Mouse (Mus musculus) liver, embryonic 14.5 days (tissue): Measurements from ENCODE around the gene Plekhm2. TPM values are rescaled to one million over a fixed set of nuclear protein-coding genes. Genes with fewer than 3 reads are reported as not detected.

ENCODE experiments used
- ATAC-seq: fragments of 200-750 bp; cut with Nextera tagmentation; 2 replicates; pipeline ENCODE4 v1.8.0; 2017; ENCODE audit warnings: moderate number of reproducible peaks, mild to moderate bottlenecking, moderate library complexity; ENCODE audit not compliant: insufficient read depth
- DNase-seq, 3 experiments: peaks; one replicate each; pipeline ENCODE4 v3.0.0-alpha.2; 2012 to 2013; ENCODE audit warnings: low read depth in 3 of 3, low spot score in 3 of 3
- H3K27ac ChIP-seq: fragments of 300-500 bp; sonication (generic); 2 replicates; pipeline ENCODE4 v1.5.1; 2014; ENCODE audit warnings: moderate library complexity, mild to moderate bottlenecking, control low read depth, inconsistent platforms
- H3K27me3 ChIP-seq: fragments of 300-500 bp; sonication (generic); 2 replicates; pipeline ENCODE4 v1.6.1; 2014; ENCODE audit warnings: mild to moderate bottlenecking, low read length, moderate library complexity; ENCODE audit not compliant: control insufficient read depth, insufficient read depth
- H3K36me3 ChIP-seq: fragments of 300-500 bp; sonication (generic); replicated peaks from 2 replicates; pipeline ENCODE4 v1.6.1; 2014; ENCODE audit warnings: low read depth; ENCODE audit not compliant: control insufficient read depth, insufficient read depth
- H3K4me1 ChIP-seq, 2 experiments: fragments of 200-500 bp in 1 of 2; fragments of 300-500 bp in 1 of 2; sonication (generic) in 1 of 2; replicated peaks; 2 replicates each; pipeline ENCODE4 v1.6.1; 2012 to 2014; ENCODE audit warnings: antibody characterized with exemption in 1 of 2, inconsistent platforms in 1 of 2, low read length in 1 of 2; ENCODE audit not compliant: control insufficient read depth in 2 of 2, insufficient read depth in 2 of 2
- H3K4me2 ChIP-seq: fragments of 300-500 bp; sonication (generic); 2 replicates; pipeline ENCODE4 v1.6.1; 2014; ENCODE audit warnings: low read depth, mild to moderate bottlenecking, control low read depth, moderate library complexity
- H3K4me3 ChIP-seq, 2 experiments: fragments of 200-500 bp in 1 of 2; fragments of 300-500 bp in 1 of 2; sonication (generic) in 1 of 2; 2 replicates each; pipeline ENCODE4 v1.5.1; 2012 to 2014; ENCODE audit warnings: low read depth in 2 of 2, low read length in 2 of 2, mild to moderate bottlenecking in 2 of 2, control low read depth in 1 of 2, inconsistent platforms in 1 of 2, moderate library complexity in 1 of 2; ENCODE audit not compliant: insufficient read depth in 1 of 2
- H3K9ac ChIP-seq: fragments of 300-500 bp; sonication (generic); replicated peaks from 2 replicates; pipeline ENCODE4 v1.6.1; 2014; ENCODE audit warnings: mild to moderate bottlenecking, control low read depth, moderate library complexity
- H3K9me3 ChIP-seq: fragments of 300-500 bp; sonication (generic); 2 replicates; pipeline ENCODE4 v1.6.1; 2016; ENCODE audit warnings: low read length, mixed read lengths; ENCODE audit not compliant: control insufficient read depth
- CTCF ChIP-seq: IDR thresholded peaks from 2 replicates; pipeline ENCODE4 v1.5.1; 2016; ENCODE audit warnings: antibody characterized with exemption, low read depth, control low read depth
- EP300 ChIP-seq: IDR thresholded peaks from 2 replicates; pipeline ENCODE4 v1.6.1; 2016; ENCODE audit warnings: antibody characterized with exemption, low read depth
- WGBS: fragments of 180-500 bp; shearing (Covaris S2); extraction: QIAGEN DNeasy Blood & Tissue Kit; methylation state at CpG from one replicate; pipeline ENCODE4 v1.1.7; 2014; ENCODE audit not compliant: insufficient replicate concordance; 5-methylcytosine and 5-hydroxymethylcytosine counted together
- polyA plus RNA-seq, 2 experiments: library from polyadenylated mRNA; depleted of rRNA in 1 of 2; stranded (reverse) in 1 of 2; unstranded in 1 of 2; fragments of >200 nt; fragmentation: Nextera tagmentation in 1 of 2; extraction: Ambion mirVana in 1 of 2; gene quantifications; 2 replicates each; pipeline versions ENCODE4 v1.2.1 to v1.2.3; 2012 to 2014

Plekhm2 gene
- polyA plus RNA-seq, 2 experiments, result 0.33 to 4.5 TPM

- no peaks in the 10 kb centered on the region for H3K27me3 ChIP-seq
- DNase-seq, result no peak
- H3K9ac ChIP-seq, result no peak overlapping the region
- H3K9me3 ChIP-seq, result no peaks in the 10 kb centered on the region
- no peak overlapping the region for H3K4me3 ChIP-seq
- ATAC-seq, result no peak
- no peak for TF ChIP-seq EP300
- TF ChIP-seq CTCF, result no peak
- H3K4me1 ChIP-seq, result no peaks in the 10 kb centered on the region
- H3K27ac ChIP-seq, result no peak overlapping the region
- 66% methylated on average over 5 of the region's 5 CpGs for WGBS
- H3K4me2 ChIP-seq, result no peak overlapping the region
- no peaks in the 10 kb centered on the region; the same call in 1 of the 2 replicates for H3K36me3 ChIP-seq
Observed at GRCm38 (mm10) chr4:141627502-141627901, 37.2 kb downstream of the Plekhm2 start.

DNA sequence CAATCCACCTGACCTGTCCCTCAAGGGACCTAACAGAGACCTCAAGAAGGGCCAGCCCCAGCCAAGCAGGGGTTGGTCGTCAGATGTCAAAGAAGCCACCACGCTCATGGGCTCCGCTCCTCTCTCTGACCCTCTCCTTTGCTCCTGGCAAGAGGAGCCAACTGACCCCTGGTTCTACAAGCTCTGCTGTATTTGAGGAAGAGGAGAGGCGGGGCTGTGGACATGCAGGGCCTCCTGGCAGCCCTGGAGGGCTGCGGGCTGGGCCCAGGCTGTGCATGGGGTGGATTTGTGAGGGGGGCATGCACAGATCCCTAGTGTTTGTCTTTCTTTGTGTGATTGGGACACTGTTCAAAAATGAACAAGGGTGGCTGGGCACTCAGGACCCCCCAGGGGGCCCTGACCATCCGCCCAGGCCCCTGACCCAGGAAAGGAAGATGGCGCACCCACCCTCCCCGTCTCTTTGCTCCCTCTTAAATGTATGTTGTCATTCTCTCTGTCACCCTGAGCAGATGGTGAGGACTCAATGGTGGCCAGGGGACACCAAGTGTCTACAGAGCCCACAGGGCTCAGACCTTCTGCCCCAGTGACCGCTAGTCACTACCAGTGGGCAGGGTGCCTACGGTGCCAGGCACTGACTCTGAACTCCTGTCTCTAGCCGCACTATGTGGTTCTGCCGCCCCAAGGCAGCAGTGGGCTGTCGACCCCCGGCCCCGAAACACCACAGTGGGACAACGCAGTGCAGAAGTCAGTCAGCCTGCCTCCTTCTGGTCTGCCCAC, 38.7 kb downstream of the Plekhm2 start:
- Histone ChIP-seq H3K9me3 (no peaks in the 10 kb centered on the region), H3K4me3 (no peak overlapping the region), H3K36me3 (no peaks in the 10 kb centered on the region), H3K27ac (no peak overlapping the region), H3K9ac (no peak overlapping the region), H3K27me3 (no peaks in the 10 kb centered on the region), H3K4me1 (no peaks in the 10 kb centered on the region), H3K4me2 (no peak overlapping the region)
- WGBS, result 75% methylated on average over 16 of the region's 16 CpGs
- TF ChIP-seq CTCF (no peak), EP300 (no peak)
- ATAC-seq (no peak), DNase-seq (no peak)

DNA sequence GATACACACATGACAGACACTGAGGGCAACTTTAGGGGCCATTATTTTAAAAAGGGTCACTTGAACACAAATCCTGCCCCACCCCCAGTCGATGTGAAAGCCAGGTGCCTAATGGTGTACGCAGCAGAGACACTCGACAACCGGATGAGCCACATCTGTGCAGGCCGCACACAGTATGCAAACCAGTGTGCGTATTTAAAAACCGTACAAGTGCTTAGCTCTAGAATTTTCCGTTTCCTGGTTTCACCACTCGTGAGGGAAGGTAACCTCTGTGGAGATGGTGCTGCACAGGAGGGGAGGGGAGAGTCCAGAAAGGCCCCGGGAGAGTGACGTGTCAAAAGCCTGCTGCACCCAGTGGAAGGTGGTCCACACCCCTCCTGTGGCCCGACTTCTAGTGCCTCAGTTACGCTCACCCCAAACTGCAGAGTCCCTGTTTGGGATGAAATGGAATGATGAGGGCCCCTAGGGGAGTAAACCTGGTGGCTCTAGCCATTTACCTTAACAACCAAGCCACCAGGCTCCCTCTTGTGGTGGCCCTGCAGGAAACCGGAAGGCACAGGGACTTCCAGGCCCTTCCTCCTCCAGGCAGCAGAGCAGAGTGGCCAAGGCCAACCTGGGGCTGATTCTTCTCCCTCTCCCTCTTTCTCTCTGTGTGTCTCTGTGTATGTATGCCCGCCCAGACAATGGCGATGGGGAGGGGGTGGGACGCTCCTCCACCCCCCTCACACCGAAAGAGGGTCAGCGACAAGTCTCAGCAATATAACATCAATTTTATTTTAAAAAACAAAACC, 39.5 kb downstream of the Plekhm2 start:
- ATAC-seq (no peak), DNase-seq (no peak)
- H3K27ac ChIP-seq, result no peak overlapping the region
- H3K9ac ChIP-seq, result no peak overlapping the region
- no peaks in the 10 kb centered on the region for H3K36me3 ChIP-seq
- no peaks in the 10 kb centered on the region for H3K9me3 ChIP-seq
- no peaks in the 10 kb centered on the region for H3K27me3 ChIP-seq
- no peak overlapping the region for H3K4me3 ChIP-seq
- no peak overlapping the region for H3K4me2 ChIP-seq
- 65% methylated on average over 19 of the region's 19 CpGs for WGBS
- no peaks in the 10 kb centered on the region for H3K4me1 ChIP-seq
- TF ChIP-seq CTCF (peak; percentile 71), EP300 (no peak)

GRCm38 (mm10) chr4:141624134-141624533, 40.6 kb downstream of the Plekhm2 start:
- no peaks in the 10 kb centered on the region for H3K4me1 ChIP-seq
- no peaks in the 10 kb centered on the region for H3K9me3 ChIP-seq
- no peak for ATAC-seq
- H3K27me3 ChIP-seq, result no peaks in the 10 kb centered on the region
- WGBS, result 59% methylated on average over 8 of the region's 8 CpGs
- no peak overlapping the region for H3K9ac ChIP-seq
- no peaks in the 10 kb centered on the region for H3K36me3 ChIP-seq
- no peak overlapping the region for H3K4me3 ChIP-seq
- no peak for DNase-seq
- no peak for TF ChIP-seq EP300
- TF ChIP-seq CTCF, result no peak
- no peak overlapping the region for H3K27ac ChIP-seq
- H3K4me2 ChIP-seq, result no peak overlapping the region

- no peak within 1 kb of the TSS for H3K4me3 ChIP-seq
- DNase-seq, result no peak
- no peaks in the 10 kb centered on the region for H3K9me3 ChIP-seq
- H3K27ac ChIP-seq, result no peak within 1 kb of the TSS
- TF ChIP-seq EP300, result no peak
- no peak for TF ChIP-seq CTCF
- H3K36me3 ChIP-seq, result no peaks in the 10 kb centered on the region
- H3K27me3 ChIP-seq, result no peaks in the 10 kb centered on the region
- no peak within 1 kb of the TSS for H3K9ac ChIP-seq
- no peak within 1 kb of the TSS for H3K4me2 ChIP-seq
- ATAC-seq, result peak; percentile 49; the same call in 1 of the 2 replicates
- H3K4me1 ChIP-seq, result no peaks in the 10 kb centered on the region
- 29% methylated on average over 1 of the region's 1 CpGs for WGBS
Observed at GRCm38 (mm10) chr4:141623666-141624065, 41.0 kb downstream of the Plekhm2 start, which contains the start of gene Slc25a34. TSS of gene Slc25a34 (minus strand) at chr4:141623821.
